Mouse (Mus musculus) MEL (cell line): ENCODE results near the gene Trnau1ap. TPM values are rescaled to one million over a fixed set of nuclear protein-coding genes. Genes with fewer than 3 reads are reported as not detected.

Experiments
- DNase-seq: peaks from one replicate; pipeline ENCODE4 v3.0.0; 2011; ENCODE audit warnings: low read depth, low spot score
- H3K27ac ChIP-seq: 2 replicates; pipeline ENCODE4 v1.5.1; 2012; ENCODE audit warnings: low read depth, mild to moderate bottlenecking, control low read depth, low read length, moderate library complexity; ENCODE audit not compliant: control insufficient read depth
- H3K27me3 ChIP-seq, 2 experiments: fragments of 150-350 bp in 1 of 2; sonication (generic) in 1 of 2; 2 replicates each; pipeline ENCODE4 v1.6.1; 2012; ENCODE audit warnings: low read length in 2 of 2, mild to moderate bottlenecking in 2 of 2, improper control_type of control experiment in 1 of 2, moderate library complexity in 1 of 2; ENCODE audit not compliant: insufficient read depth in 2 of 2, control insufficient read depth in 1 of 2
- H3K36me3 ChIP-seq, 2 experiments: 2 replicates each; pipeline ENCODE4 v1.6.1; 2012 to 2014; ENCODE audit warnings: low read length in 2 of 2, improper control_type of control experiment in 1 of 2, inconsistent platforms in 1 of 2, mild to moderate bottlenecking in 1 of 2; ENCODE audit not compliant: insufficient read depth in 2 of 2, control insufficient read depth in 1 of 2
- H3K4me1 ChIP-seq, 2 experiments: fragments of 150-350 bp in 1 of 2; sonication (generic) in 1 of 2; 2 replicates each; pipeline ENCODE4 v1.6.1; 2012; ENCODE audit warnings: low read length in 2 of 2, improper control_type of control experiment in 1 of 2, mild to moderate bottlenecking in 1 of 2; ENCODE audit not compliant: insufficient read depth in 2 of 2, control insufficient read depth in 1 of 2
- H3K4me3 ChIP-seq, 2 experiments: fragments of 150-350 bp in 1 of 2; sonication (generic) in 1 of 2; 2 replicates each; pipeline ENCODE4 v1.5.1; 2012; ENCODE audit warnings: low read depth in 2 of 2, low read length in 2 of 2, mild to moderate bottlenecking in 2 of 2, moderate library complexity in 2 of 2, control low read depth in 1 of 2, improper control_type of control experiment in 1 of 2; ENCODE audit not compliant: control insufficient read depth in 1 of 2, insufficient read depth in 1 of 2
- H3K79me2 ChIP-seq: 2 replicates; pipeline ENCODE4 v1.6.1; 2012; ENCODE audit warnings: mild to moderate bottlenecking, low read length, moderate library complexity; ENCODE audit not compliant: control insufficient read depth, poor library complexity, insufficient read depth
- H3K9ac ChIP-seq: 2 replicates; pipeline ENCODE4 v1.6.1; 2012; ENCODE audit warnings: low read depth, mild to moderate bottlenecking, control low read depth, low read length, moderate library complexity; ENCODE audit not compliant: control insufficient read depth, poor library complexity, severe bottlenecking
- H3K9me3 ChIP-seq: fragments of 150-350 bp; sonication (generic); replicated peaks from 2 replicates; pipeline ENCODE4 v1.6.1; 2012; ENCODE audit warnings: mild to moderate bottlenecking, low read length, improper control_type of control experiment, moderate library complexity; ENCODE audit not compliant: insufficient read depth
- HCFC1 ChIP-seq: IDR thresholded peaks from 2 replicates; pipeline ENCODE4 v1.6.1; 2012; ENCODE audit warnings: low read depth, mild to moderate bottlenecking, inconsistent platforms, low read length, improper control_type of control experiment, moderate library complexity
- MYB ChIP-seq: IDR thresholded peaks from 2 replicates; pipeline ENCODE4 v1.6.1; 2011; ENCODE audit warnings: mild to moderate bottlenecking, low read depth, low read length, improper control_type of control experiment
- POLR2A ChIP-seq, 2 experiments: IDR thresholded peaks; 2 replicates each; pipeline ENCODE4 v1.6.1; 2011 to 2012; ENCODE audit warnings: low read length in 2 of 2, mild to moderate bottlenecking in 2 of 2, control low read depth in 1 of 2, improper control_type of control experiment in 1 of 2, low read depth in 1 of 2, moderate library complexity in 1 of 2; ENCODE audit not compliant: control insufficient read depth in 1 of 2, insufficient read depth in 1 of 2, poor library complexity in 1 of 2
- POLR2AphosphoS5 ChIP-seq: IDR thresholded peaks from 2 replicates; pipeline ENCODE4 v1.6.1; 2012; ENCODE audit warnings: low read depth, borderline replicate concordance, mild to moderate bottlenecking, inconsistent platforms, low read length, moderate library complexity, mixed read lengths
- SIN3A ChIP-seq: IDR thresholded peaks from 2 replicates; pipeline ENCODE4 v1.6.1; 2012; ENCODE audit warnings: low read length, improper control_type of control experiment, inconsistent platforms
- TBP ChIP-seq: IDR thresholded peaks from 2 replicates; pipeline ENCODE4 v1.8.0; 2011; ENCODE audit warnings: low read depth, low read length, improper control_type of control experiment
- polyA plus RNA-seq, 2 experiments: library from polyadenylated mRNA; stranded (reverse) in 1 of 2; unstranded in 1 of 2; fragments of >175 nt in 1 of 2; fragments of >200 nt in 1 of 2; gene quantifications; 2 replicates each; pipeline versions ENCODE4 v1.2.1 to v1.2.4; 2012; ENCODE audit warnings: low replicate concordance in 2 of 2, low read depth in 1 of 2; ENCODE audit not compliant: insufficient read length in 2 of 2, insufficient read depth in 1 of 2, missing spikeins in 1 of 2
- total RNA-seq: library from RNA; depleted of rRNA; stranded (reverse); fragments of 300-350 nt; gene quantifications from 2 replicates; pipeline ENCODE4 v1.2.3, GENCODE M21; 2012

Trnau1ap gene
- total and polyA plus RNA-seq, 3 experiments = 102 to 117 TPM; not detected in 1

- Histone ChIP-seq H3K27ac (peak overlapping the region; percentile 90), H3K36me3 (peaks cover 3 to 12% of the 10 kb centered on the region in 2 experiments; a peak in 3 of 4 replicates), H3K4me3 (peak overlapping the region; percentile 72 to 81), H3K79me2 (peaks cover 27% of the 10 kb centered on the region), H3K4me1 (peaks cover 0 to 9% of the 10 kb centered on the region in 2 experiments; a peak in 2 of 4 replicates), H3K27me3 (no peaks in the 10 kb centered on the region), H3K9ac (peak overlapping the region; percentile 97), H3K9me3 (no peaks in the 10 kb centered on the region)
- DNase-seq = peak; percentile 57
- peak in 1 of 2 experiments; percentile 68; a peak in 1 of 4 replicates for TF ChIP-seq POLR2A (IDR thresholded peaks at IDR 0.05; ENCODE audit: control insufficient read depth in 1 of 2, insufficient read depth in 1 of 2, low read depth in 1 of 2, low read length in 2 of 2, poor library complexity in 1 of 2)
- 0 out of 2 replicates have a peak, but pooled peaks have one; percentile 20 for TF ChIP-seq TBP
- TF ChIP-seq MYB = no peak
These were observed 22.1 kb upstream of the Trnau1ap start for GRCm38 (mm10) chr4:132351401-132351800.

GRCm38 (mm10) chr4:132350854-132351253 lies 21.5 kb upstream of the Trnau1ap start:
- TF ChIP-seq TBP = 0 out of 2 replicates have a peak, but pooled peaks have one; percentile 38
- no peak for TF ChIP-seq SIN3A
- peak overlapping the region; percentile 90 for H3K27ac ChIP-seq
- H3K9me3 ChIP-seq = no peaks in the 10 kb centered on the region
- peaks cover 3 to 9% of the 10 kb centered on the region in 2 experiments; a peak in 3 of 4 replicates for H3K36me3 ChIP-seq
- H3K4me1 ChIP-seq = peaks cover 0 to 9% of the 10 kb centered on the region in 2 experiments; a peak in 2 of 4 replicates
- no peak for DNase-seq
- peak overlapping the region in 1 of 2 experiments; percentile 81; a peak in 2 of 4 replicates for H3K4me3 ChIP-seq
- no peaks in the 10 kb centered on the region for H3K27me3 ChIP-seq
- peaks cover 27% of the 10 kb centered on the region for H3K79me2 ChIP-seq
- H3K9ac ChIP-seq = peak overlapping the region; percentile 97

- peaks cover 3 to 9% of the 10 kb centered on the region in 2 experiments; a peak in 3 of 4 replicates for H3K36me3 ChIP-seq
- TF ChIP-seq POLR2A (IDR thresholded peaks at IDR 0.05; ENCODE audit: control insufficient read depth in 1 of 2, insufficient read depth in 1 of 2, low read depth in 1 of 2, low read length in 2 of 2, poor library complexity in 1 of 2) = peak in 1 of 2 experiments; percentile 76; a peak in 3 of 4 replicates
- TF ChIP-seq TBP = no peak
- no peaks in the 10 kb centered on the region for H3K27me3 ChIP-seq
- DNase-seq = peak; percentile 84
- H3K4me1 ChIP-seq = peaks cover 0 to 9% of the 10 kb centered on the region in 2 experiments; a peak in 2 of 4 replicates
- H3K79me2 ChIP-seq = peaks cover 30% of the 10 kb centered on the region
- H3K9ac ChIP-seq = peak overlapping the region; percentile 97
- peak overlapping the region; percentile 90 for H3K27ac ChIP-seq
- no peak overlapping the region for H3K4me3 ChIP-seq
- no peaks in the 10 kb centered on the region for H3K9me3 ChIP-seq
These were observed 20.9 kb upstream of the Trnau1ap start for GRCm38 (mm10) chr4:132350123-132350740.

GRCm38 (mm10) chr4:132349495-132350122 lies 20.3 kb upstream of the Trnau1ap start:
- H3K4me1 ChIP-seq = peaks cover 0 to 8% of the 10 kb centered on the region in 2 experiments; a peak in 2 of 4 replicates

More at GRCm38 (mm10) chr4:132349495-132350122, 20.3 kb upstream of the Trnau1ap start:
- TF ChIP-seq POLR2AphosphoS5 (0 out of 2 replicates have a peak, but pooled peaks have one; percentile 16), HCFC1 (no peak), POLR2A (IDR thresholded peaks at IDR 0.05; ENCODE audit: control insufficient read depth in 1 of 2, insufficient read depth in 1 of 2, low read depth in 1 of 2, low read length in 2 of 2, poor library complexity in 1 of 2) (peak in 1 of 2 experiments; percentile 50; a peak in 2 of 4 replicates)
- peak; percentile 83 for DNase-seq
- H3K9me3 ChIP-seq = no peaks in the 10 kb centered on the region
- H3K27me3 ChIP-seq = no peaks in the 10 kb centered on the region
- H3K27ac ChIP-seq = peak overlapping the region; percentile 90
- peaks cover 3 to 9% of the 10 kb centered on the region in 2 experiments; a peak in 3 of 4 replicates for H3K36me3 ChIP-seq
- no peak overlapping the region for H3K4me3 ChIP-seq
- H3K9ac ChIP-seq = no peak overlapping the region
- H3K79me2 ChIP-seq = peaks cover 36% of the 10 kb centered on the region
